Mouse (Mus musculus): ENCODE results near the gene Cobll1. TPM values are rescaled to one million over a fixed set of nuclear protein-coding genes. Genes with fewer than 3 reads are reported as not detected.
"Not testable (repeated sequence)": the region's sequence is repeated elsewhere in the genome, so short reads cannot be mapped to it uniquely, and the experiment has no call there.

The Cobll1 gene
- polyA plus RNA-seq, 1 experiment from 2014 or later: 12.8 TPM

DNA sequence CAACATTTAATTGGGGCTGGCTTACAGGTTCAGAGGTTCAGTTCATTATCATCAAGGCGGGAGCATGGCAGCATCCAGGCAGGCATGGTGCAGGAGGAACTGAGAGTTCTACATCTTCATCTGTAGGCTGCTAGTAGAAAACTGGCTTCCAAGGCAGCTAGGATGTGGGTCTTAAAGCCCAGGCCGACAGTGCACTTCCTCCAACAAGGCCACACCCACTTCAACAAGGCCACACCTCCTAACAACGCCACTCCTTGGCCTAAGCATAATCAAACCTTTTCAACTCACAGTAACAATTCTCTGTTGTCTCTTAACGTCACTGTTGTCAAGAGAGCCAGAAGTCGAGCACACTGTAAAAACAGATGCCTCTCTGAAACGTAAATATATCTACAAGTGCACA lies 21.6 kb upstream of the Cobll1 start:
- not testable (repeated sequence) for H3K36me3 ChIP-seq; H3K4me3 ChIP-seq; H3K9me3 ChIP-seq (replicated peaks); H3K9ac ChIP-seq; ATAC-seq (ENCODE audit: insufficient number of reproducible peaks, low FRiP score); H3K27ac ChIP-seq (ENCODE audit: poor library complexity, severe bottlenecking); H3K4me1 ChIP-seq (replicated peaks); H3K4me2 ChIP-seq; H3K27me3 ChIP-seq (replicated peaks)
- WGBS: 63% methylated on average over 6 of the region's 6 CpGs

DNA sequence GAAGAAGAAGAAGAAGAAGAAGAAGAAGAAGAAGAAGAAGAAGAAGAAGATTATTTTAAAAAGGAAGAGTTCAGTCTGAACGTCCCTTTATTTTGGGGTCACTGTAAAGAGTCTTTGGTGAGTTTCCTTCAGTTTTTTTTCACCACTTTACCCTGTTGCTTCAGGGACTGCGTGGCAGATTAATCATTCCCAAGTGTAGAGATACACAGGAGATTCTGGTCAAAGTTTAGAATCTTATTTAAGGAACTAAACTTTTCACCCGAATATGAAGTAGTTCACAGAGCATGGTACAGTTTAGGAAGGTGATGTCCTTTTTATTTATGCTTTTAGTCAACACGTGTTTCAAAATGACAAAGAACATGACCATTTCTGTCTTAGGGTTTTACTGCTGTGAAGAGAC lies 21.2 kb upstream of the Cobll1 start:
- Histone ChIP-seq H3K36me3 (no peaks in the 10 kb centered on the region), H3K4me2 (no peak overlapping the region), H3K9ac (no peak overlapping the region), H3K27ac (ENCODE audit: poor library complexity, severe bottlenecking) (no peak overlapping the region), H3K4me1 (replicated peaks) (no peaks in the 10 kb centered on the region), H3K27me3 (replicated peaks) (no peaks in the 10 kb centered on the region), H3K9me3 (replicated peaks) (no peaks in the 10 kb centered on the region), H3K4me3 (no peak overlapping the region)
- no peak for ATAC-seq (ENCODE audit: insufficient number of reproducible peaks, low FRiP score)
- 82% methylated on average over 4 of the region's 4 CpGs for WGBS

DNA sequence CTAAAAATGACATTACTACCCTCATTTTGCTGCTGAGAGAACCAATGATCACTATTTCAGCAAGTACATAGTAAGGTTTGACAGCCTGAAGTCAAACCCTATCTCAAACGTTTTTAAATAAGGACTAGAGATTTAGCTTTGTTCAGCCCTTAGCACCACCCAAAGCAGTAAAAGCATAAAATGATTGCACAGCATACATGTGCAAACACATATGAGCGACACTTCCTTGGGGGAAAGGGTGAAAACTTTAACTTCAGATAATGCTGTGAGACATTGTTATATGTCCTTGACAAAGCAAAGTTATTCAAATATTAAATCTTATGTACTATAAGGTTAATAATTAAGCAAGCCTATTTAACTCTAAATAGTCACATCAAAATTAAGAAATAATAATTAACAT lies 18.2 kb upstream of the Cobll1 start:
- H3K4me2 ChIP-seq: no peak overlapping the region
- H3K36me3 ChIP-seq: no peaks in the 10 kb centered on the region
- no peak overlapping the region for H3K4me3 ChIP-seq
- H3K9ac ChIP-seq: no peak overlapping the region
- no peaks in the 10 kb centered on the region for H3K9me3 ChIP-seq (replicated peaks)
- WGBS: 62% methylated on average over 2 of the region's 2 CpGs
- H3K27ac ChIP-seq (ENCODE audit: poor library complexity, severe bottlenecking): no peak overlapping the region
- H3K4me1 ChIP-seq (replicated peaks): no peaks in the 10 kb centered on the region
- ATAC-seq (ENCODE audit: insufficient number of reproducible peaks, low FRiP score): no peak
- H3K27me3 ChIP-seq (replicated peaks): no peaks in the 10 kb centered on the region

- no peak overlapping the region for H3K4me2 ChIP-seq
- H3K4me3 ChIP-seq: no peak overlapping the region
- no peaks in the 10 kb centered on the region for H3K4me1 ChIP-seq (replicated peaks)
- no peak overlapping the region for H3K27ac ChIP-seq (ENCODE audit: poor library complexity, severe bottlenecking)
- no peak overlapping the region for H3K9ac ChIP-seq
- WGBS: 74% methylated on average over 6 of the region's 6 CpGs
- no peaks in the 10 kb centered on the region for H3K27me3 ChIP-seq (replicated peaks)
- no peaks in the 10 kb centered on the region for H3K36me3 ChIP-seq
- no peaks in the 10 kb centered on the region for H3K9me3 ChIP-seq (replicated peaks)
- no peak for ATAC-seq (ENCODE audit: insufficient number of reproducible peaks, low FRiP score)
These were observed 17.5 kb upstream of the Cobll1 start for GRCm38 (mm10) chr2:65256494-65257254.

DNA sequence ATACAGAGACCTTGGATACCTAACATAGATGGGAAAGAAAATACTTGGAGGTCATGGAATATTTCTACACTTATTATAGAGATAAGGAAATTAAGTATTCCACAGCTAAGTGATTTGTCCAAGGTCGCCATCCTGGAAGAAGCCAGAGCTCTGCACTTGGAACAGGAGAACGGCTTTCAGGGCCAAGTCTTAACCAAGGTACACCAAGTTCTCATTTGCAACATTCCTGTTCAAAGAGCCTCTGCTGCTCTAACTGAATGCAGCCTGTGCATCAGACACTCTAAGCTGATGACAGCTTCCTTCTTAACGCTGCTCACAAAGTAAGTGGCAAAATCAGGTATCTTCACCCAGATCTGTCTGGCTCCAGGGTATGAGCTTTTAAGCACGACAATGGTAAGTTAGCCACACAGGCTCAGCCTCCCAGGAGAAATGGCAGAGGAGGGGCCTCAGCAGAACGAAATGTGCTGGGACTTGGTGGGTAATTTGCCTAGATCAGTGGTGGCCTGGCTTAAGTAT lies 11.4 kb upstream of the Cobll1 start:
- Histone ChIP-seq H3K4me3 (no peak overlapping the region), H3K9ac (no peak overlapping the region), H3K4me1 (replicated peaks) (peaks cover 12% of the 10 kb centered on the region), H3K4me2 (peak overlapping the region; percentile 19; the same call in 1 of the 2 replicates), H3K27me3 (replicated peaks) (no peaks in the 10 kb centered on the region), H3K27ac (ENCODE audit: poor library complexity, severe bottlenecking) (no peak overlapping the region), H3K9me3 (replicated peaks) (no peaks in the 10 kb centered on the region), H3K36me3 (no peaks in the 10 kb centered on the region)
- 13% methylated on average over 5 of the region's 5 CpGs for WGBS
- ATAC-seq (ENCODE audit: insufficient number of reproducible peaks, low FRiP score): no peak

DNA sequence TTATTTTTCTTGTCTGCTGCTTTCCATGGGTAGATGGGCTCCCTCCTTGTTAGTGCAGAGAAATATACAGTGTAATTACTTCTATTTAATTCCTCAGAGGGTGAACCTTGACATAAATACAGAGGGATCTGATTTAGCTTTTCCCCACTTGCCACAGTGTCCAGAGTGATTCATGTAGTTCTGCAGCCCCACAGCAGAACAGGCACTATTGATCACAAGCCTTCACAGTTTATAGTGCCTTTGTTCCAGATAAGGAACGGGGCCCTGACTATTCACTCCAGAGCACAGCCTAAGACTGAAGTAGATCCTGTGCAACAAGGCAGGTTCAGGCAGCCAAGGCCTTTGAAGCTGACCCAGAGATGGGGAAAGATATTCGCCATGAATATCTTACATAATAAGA lies 10.4 kb upstream of the Cobll1 start:
- Histone ChIP-seq H3K9ac (no peak overlapping the region), H3K4me3 (no peak overlapping the region), H3K36me3 (no peaks in the 10 kb centered on the region), H3K9me3 (replicated peaks) (no peaks in the 10 kb centered on the region), H3K4me2 (no peak overlapping the region), H3K4me1 (replicated peaks) (peaks cover 12% of the 10 kb centered on the region), H3K27ac (ENCODE audit: poor library complexity, severe bottlenecking) (no peak overlapping the region), H3K27me3 (replicated peaks) (no peaks in the 10 kb centered on the region)
- ATAC-seq (ENCODE audit: insufficient number of reproducible peaks, low FRiP score): no peak
- 28% methylated on average over 2 of the region's 2 CpGs for WGBS

DNA sequence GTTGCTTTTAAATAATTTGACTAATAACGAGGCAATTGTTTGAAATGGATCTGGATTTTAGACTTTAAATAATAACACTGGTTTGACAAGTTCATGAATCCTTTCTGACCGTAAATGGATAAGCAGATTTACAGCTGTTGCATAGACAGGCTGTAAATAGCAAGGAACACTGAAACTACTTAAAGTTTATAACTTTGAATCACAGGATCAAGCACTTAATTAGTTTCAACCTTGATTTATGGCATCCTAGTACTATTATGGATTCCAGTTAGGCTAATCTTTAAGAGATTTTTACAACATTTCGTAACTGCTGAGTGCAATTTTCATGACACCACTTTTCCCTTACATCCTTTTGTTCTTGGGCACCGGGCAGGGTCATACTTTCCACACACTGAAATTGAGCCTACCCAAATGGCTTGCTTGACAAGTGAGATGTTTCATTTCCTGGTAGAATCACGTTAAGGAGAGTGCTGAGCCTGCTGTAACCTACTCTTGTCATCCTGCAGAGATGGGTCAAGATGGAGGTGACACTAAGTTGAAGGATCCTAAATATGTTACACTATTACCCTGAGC lies 1.1 kb upstream of the Cobll1 start:
- no peak overlapping the region for H3K27ac ChIP-seq (ENCODE audit: poor library complexity, severe bottlenecking)
- no peaks in the 10 kb centered on the region for H3K9me3 ChIP-seq (replicated peaks)
- no peak overlapping the region for H3K4me2 ChIP-seq
- H3K36me3 ChIP-seq: no peaks in the 10 kb centered on the region
- no peaks in the 10 kb centered on the region for H3K27me3 ChIP-seq (replicated peaks)
- no peak overlapping the region for H3K9ac ChIP-seq
- WGBS: 68% methylated on average over 5 of the region's 5 CpGs
- peaks cover 12% of the 10 kb centered on the region for H3K4me1 ChIP-seq (replicated peaks)
- no peak overlapping the region for H3K4me3 ChIP-seq
- ATAC-seq (ENCODE audit: insufficient number of reproducible peaks, low FRiP score): no peak

DNA sequence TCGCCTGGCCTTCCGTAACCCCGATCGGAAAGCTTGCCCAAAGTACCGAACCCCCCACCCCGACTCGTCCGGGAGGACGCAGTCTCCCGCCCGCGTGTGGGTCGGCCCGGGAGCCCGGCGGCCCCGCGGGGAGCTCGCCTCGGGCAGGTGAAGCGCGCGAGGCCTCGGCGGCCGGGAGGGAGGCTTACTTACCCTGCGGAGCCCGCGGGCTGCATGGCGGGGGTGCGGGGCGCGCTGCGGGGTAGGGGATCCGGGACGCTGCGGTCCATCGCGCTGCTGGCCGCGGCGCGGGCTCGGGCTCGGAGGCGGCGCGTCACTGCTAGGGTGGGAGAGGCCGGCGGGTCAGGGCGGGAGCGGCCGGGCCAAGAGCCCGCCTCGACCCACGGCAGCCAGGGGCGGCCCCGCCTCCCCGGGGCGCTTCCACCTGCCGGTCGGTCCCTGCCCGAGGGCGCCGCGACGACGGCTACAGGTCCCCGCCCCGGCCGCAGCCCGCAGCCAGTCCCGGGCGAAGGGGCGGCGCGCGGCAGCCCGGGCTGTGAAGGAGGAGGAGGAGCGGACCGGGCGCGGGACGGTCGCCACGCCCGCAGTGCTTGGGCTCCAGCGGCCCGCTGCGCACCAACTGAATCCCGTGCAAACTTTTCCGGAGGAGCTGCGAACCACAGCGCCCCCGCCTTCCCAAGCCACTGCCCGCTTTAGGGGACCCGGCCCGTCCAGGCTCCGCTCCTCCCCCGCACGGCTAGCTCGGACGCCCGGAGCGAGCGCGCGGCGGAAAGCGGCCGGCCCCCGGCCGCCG lies 836 bp downstream of the Cobll1 start:
- H3K27me3 ChIP-seq (replicated peaks): no peaks in the 10 kb centered on the region
- H3K9ac ChIP-seq: peak overlapping the region; percentile 80
- peak overlapping the region; percentile 77 for H3K4me3 ChIP-seq
- H3K36me3 ChIP-seq: no peaks in the 10 kb centered on the region
- peaks cover 15% of the 10 kb centered on the region for H3K4me1 ChIP-seq (replicated peaks)
- peak; percentile 87 for ATAC-seq (ENCODE audit: insufficient number of reproducible peaks, low FRiP score)
- H3K4me2 ChIP-seq: peak overlapping the region; percentile 91
- under 1% methylated on average over 86 of the region's 114 CpGs for WGBS
- H3K9me3 ChIP-seq (replicated peaks): no peaks in the 10 kb centered on the region
- H3K27ac ChIP-seq (ENCODE audit: poor library complexity, severe bottlenecking): peak overlapping the region; percentile 90

DNA sequence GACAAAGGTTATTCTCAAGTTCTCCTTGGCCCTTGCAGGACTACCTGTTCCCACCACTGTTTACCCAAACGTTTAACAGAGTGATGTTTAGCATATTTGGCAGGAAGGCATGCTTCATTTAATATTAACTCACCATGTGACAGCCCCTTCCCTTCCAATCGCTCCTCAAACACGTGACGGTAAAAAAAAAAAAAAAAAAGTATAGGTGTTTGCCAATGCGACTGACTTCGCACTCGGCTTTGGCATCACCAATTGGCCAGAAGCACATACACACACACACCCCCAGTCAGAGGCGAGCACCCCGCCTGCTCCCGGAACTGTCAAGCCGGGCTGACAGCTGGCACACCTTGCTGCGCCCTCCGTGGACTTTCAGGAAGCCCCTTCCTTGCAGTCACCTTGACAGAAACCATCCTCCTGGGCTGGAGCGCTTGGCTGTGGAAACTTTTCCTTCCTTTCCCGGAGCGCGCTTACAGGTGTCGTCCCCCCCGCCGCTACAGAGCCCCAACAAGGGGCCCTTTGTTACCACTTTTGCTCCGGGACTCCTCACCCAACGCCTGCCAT lies 1.5 kb downstream of the Cobll1 start:
- no peaks in the 10 kb centered on the region for H3K36me3 ChIP-seq
- peak overlapping the region; percentile 80 for H3K9ac ChIP-seq
- peak overlapping the region; percentile 77 for H3K4me3 ChIP-seq
- ATAC-seq (ENCODE audit: insufficient number of reproducible peaks, low FRiP score): no peak
- no peaks in the 10 kb centered on the region for H3K27me3 ChIP-seq (replicated peaks)
- 0% methylated on average over 22 of the region's 22 CpGs for WGBS
- peak overlapping the region; percentile 90 for H3K27ac ChIP-seq (ENCODE audit: poor library complexity, severe bottlenecking)
- no peaks in the 10 kb centered on the region for H3K9me3 ChIP-seq (replicated peaks)
- peaks cover 19% of the 10 kb centered on the region for H3K4me1 ChIP-seq (replicated peaks)
- peak overlapping the region; percentile 91 for H3K4me2 ChIP-seq

DNA sequence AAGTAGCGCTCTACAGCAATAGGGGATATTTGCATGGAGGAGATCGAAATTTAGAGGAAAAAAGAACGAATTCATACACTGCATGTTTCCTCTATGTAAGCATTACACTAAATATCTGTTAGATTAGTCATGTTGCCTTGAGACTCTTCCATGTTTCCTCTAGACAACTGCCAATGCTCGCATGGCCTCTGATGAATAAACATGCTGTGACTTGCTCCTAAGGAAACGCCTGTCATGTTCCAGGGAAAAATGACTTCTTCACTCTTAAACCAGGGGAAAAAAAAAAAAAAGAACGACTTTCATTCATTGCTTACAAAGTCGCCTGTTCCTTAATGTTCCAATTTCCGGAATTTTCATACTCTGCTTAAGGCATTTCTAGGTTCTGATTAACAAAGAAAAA lies 2.1 kb downstream of the Cobll1 start:
- Histone ChIP-seq H3K27ac (ENCODE audit: poor library complexity, severe bottlenecking) (no peak overlapping the region), H3K9ac (no peak overlapping the region), H3K4me1 (replicated peaks) (peaks cover 19% of the 10 kb centered on the region), H3K4me3 (peak overlapping the region; percentile 77), H3K4me2 (peak overlapping the region; percentile 91), H3K27me3 (replicated peaks) (no peaks in the 10 kb centered on the region), H3K36me3 (no peaks in the 10 kb centered on the region), H3K9me3 (replicated peaks) (no peaks in the 10 kb centered on the region)
- no peak for ATAC-seq (ENCODE audit: insufficient number of reproducible peaks, low FRiP score)
- WGBS: 63% methylated on average over 8 of the region's 8 CpGs

- Histone ChIP-seq H3K4me1 (replicated peaks) (peaks cover 19% of the 10 kb centered on the region), H3K36me3 (no peaks in the 10 kb centered on the region), H3K27me3 (replicated peaks) (no peaks in the 10 kb centered on the region), H3K9ac (no peak overlapping the region), H3K4me3 (no peak overlapping the region), H3K27ac (ENCODE audit: poor library complexity, severe bottlenecking) (no peak overlapping the region), H3K9me3 (replicated peaks) (no peaks in the 10 kb centered on the region), H3K4me2 (no peak overlapping the region)
- ATAC-seq (ENCODE audit: insufficient number of reproducible peaks, low FRiP score): no peak
- WGBS: 80% methylated on average over 8 of the region's 8 CpGs
These were observed 2.6 kb downstream of the Cobll1 start for GRCm38 (mm10) chr2:65236644-65237043.
